Mouse (Mus musculus) liver, embryonic 13.5 days (tissue): Measurements from ENCODE around the gene Olfr1154. TPM values are rescaled to one million over a fixed set of nuclear protein-coding genes. Genes with fewer than 3 reads are reported as not detected.

ENCODE experiments used
- ATAC-seq: fragments of 200-750 bp; cut with Nextera tagmentation; 2 replicates; pipeline ENCODE4 v1.8.0; 2017; ENCODE audit warnings: low read depth, mild to moderate bottlenecking, moderate number of reproducible peaks, moderate library complexity
- DNase-seq: peaks from one replicate; pipeline ENCODE4 v3.0.0; 2022
- H3K27ac ChIP-seq: fragments of 300-500 bp; sonication (generic); 2 replicates; pipeline ENCODE4 v1.5.1; 2015; ENCODE audit warnings: moderate library complexity, mild to moderate bottlenecking, inconsistent platforms
- H3K27me3 ChIP-seq: fragments of 300-500 bp; sonication (generic); 2 replicates; pipeline ENCODE4 v1.6.1; 2015; ENCODE audit warnings: mild to moderate bottlenecking, inconsistent platforms
- H3K36me3 ChIP-seq: fragments of 300-500 bp; sonication (generic); 2 replicates; pipeline ENCODE4 v1.6.1; 2015; ENCODE audit warnings: mild to moderate bottlenecking, inconsistent platforms
- H3K4me1 ChIP-seq: fragments of 300-500 bp; sonication (generic); replicated peaks from 2 replicates; pipeline ENCODE4 v1.6.1; 2015; ENCODE audit warnings: inconsistent platforms
- H3K4me2 ChIP-seq: fragments of 300-500 bp; sonication (generic); 2 replicates; pipeline ENCODE4 v1.6.1; 2015; ENCODE audit warnings: inconsistent platforms, mild to moderate bottlenecking, moderate library complexity
- H3K4me3 ChIP-seq: fragments of 300-500 bp; sonication (generic); replicated peaks from 2 replicates; pipeline ENCODE4 v1.5.1; 2015; ENCODE audit warnings: mild to moderate bottlenecking, inconsistent platforms
- H3K9ac ChIP-seq: fragments of 300-500 bp; sonication (generic); 2 replicates; pipeline ENCODE4 v1.6.1; 2015; ENCODE audit warnings: mild to moderate bottlenecking, inconsistent platforms
- H3K9me3 ChIP-seq: fragments of 300-500 bp; sonication (generic); replicated peaks from 2 replicates; pipeline ENCODE4 v1.6.1; 2016; ENCODE audit warnings: inconsistent platforms
- WGBS: fragments of 180-500 bp; shearing (Covaris S2); methylation state at CpG from one replicate; pipeline ENCODE4 v1.1.7; 2015; ENCODE audit not compliant: insufficient replicate concordance; 5-methylcytosine and 5-hydroxymethylcytosine counted together
- polyA plus RNA-seq: library from polyadenylated mRNA; unstranded; fragments of >200 nt; fragmentation: Nextera tagmentation; extraction: Ambion mirVana; gene quantifications from 2 replicates; pipeline ENCODE4 v1.2.1, GENCODE M21; 2015

Gene Olfr1154
- polyA plus RNA-seq: not detected in 2 replicates

DNA sequence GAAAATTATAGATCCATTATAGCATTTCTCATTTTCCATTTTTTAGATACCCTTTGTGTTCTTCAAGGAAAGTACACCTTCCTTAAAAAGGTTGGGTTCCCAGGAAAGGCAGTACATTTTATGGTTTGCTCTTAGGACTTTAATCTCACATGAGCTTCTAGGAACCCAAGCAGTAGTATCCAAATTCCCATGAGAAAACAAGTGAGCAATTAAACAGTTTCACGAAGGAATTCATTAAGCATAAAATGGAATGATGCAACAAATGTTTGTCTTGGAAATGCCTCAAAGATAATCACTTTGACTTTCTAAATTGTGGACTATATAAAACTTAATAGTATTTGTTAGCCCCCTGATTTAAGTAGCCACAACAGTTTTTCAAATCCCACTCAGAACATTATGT lies at the start of gene Olfr1154:
Olfr1154 (minus strand) TSS at position 101 of the 400 bp plus-strand sequence.
- DNase-seq (no peak), ATAC-seq (no peak)
- Histone ChIP-seq H3K4me2 (no peak within 1 kb of the TSS), H3K9ac (no peak within 1 kb of the TSS), H3K9me3 (0 out of 2 replicates have a peak, but pooled peaks cover 2% of the 10 kb centered on the region), H3K27me3 (no peaks in the 10 kb centered on the region), H3K27ac (no peak within 1 kb of the TSS), H3K4me1 (no peaks in the 10 kb centered on the region), H3K36me3 (no peaks in the 10 kb centered on the region), H3K4me3 (no peak within 1 kb of the TSS)
- WGBS: 72% methylated on average over 1 of the region's 1 CpGs

DNA sequence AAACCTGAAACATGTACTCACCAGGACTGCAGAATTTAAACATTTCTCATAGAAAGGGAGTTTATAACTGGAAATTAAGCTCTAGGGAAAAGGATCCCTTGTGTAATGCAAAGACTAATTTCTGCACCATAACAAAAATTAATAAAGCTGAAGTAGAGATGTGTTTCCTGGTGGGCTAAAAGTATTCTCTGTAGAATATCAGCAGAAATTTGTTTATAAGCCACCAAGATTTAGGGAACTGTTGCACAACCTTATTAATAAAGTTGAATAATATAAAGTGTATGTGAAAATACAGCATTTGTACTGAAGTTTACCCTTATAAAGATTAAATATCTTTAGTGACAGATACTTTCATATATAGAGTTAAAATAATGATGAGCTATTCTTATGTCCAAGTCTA lies 48.0 kb upstream of the Olfr1154 start, which contains the start of gene Olfr1156:
Olfr1156 (minus strand) TSS at position 101 of the 400 bp plus-strand sequence.
- ATAC-seq (no peak), DNase-seq (no peak)
- no peak within 1 kb of the TSS for H3K9ac ChIP-seq
- H3K4me2 ChIP-seq: no peak within 1 kb of the TSS
- no peak within 1 kb of the TSS for H3K27ac ChIP-seq
- H3K9me3 ChIP-seq: no peaks in the 10 kb centered on the region
- no peaks in the 10 kb centered on the region for H3K4me1 ChIP-seq
- H3K27me3 ChIP-seq: no peaks in the 10 kb centered on the region
- no peak within 1 kb of the TSS for H3K4me3 ChIP-seq
- no peaks in the 10 kb centered on the region for H3K36me3 ChIP-seq

DNA sequence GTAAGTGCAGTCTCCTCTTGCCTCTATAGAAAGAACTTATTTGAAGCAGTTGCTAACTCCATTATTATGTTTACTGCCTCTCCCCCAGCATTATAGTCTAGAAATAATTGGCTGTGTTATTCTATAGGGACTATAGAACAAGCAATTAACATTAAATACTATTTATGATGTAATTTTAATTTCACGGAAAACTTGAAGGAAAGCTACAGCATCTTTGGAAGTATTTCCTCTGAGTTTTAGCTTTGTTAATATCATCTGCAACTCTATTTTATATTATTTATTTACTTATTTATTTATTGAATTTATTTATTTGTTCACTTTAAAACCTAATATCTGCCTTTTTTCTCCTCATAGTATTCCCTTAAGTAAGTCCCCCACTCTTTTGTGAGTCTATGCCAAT lies 40.1 kb upstream of the Olfr1154 start, which contains the start of gene Olfr1155:
Olfr1155 (minus strand) TSS at position 101 of the 400 bp plus-strand sequence.
- ATAC-seq (no peak), DNase-seq (no peak)
- H3K27ac ChIP-seq: no peak within 1 kb of the TSS
- no peaks in the 10 kb centered on the region for H3K27me3 ChIP-seq
- H3K9ac ChIP-seq: no peak within 1 kb of the TSS
- no peak within 1 kb of the TSS for H3K4me2 ChIP-seq
- WGBS: 97% methylated on average over 1 of the region's 1 CpGs
- no peak within 1 kb of the TSS for H3K4me3 ChIP-seq
- no peaks in the 10 kb centered on the region for H3K36me3 ChIP-seq
- no peaks in the 10 kb centered on the region for H3K9me3 ChIP-seq
- no peaks in the 10 kb centered on the region for H3K4me1 ChIP-seq

DNA sequence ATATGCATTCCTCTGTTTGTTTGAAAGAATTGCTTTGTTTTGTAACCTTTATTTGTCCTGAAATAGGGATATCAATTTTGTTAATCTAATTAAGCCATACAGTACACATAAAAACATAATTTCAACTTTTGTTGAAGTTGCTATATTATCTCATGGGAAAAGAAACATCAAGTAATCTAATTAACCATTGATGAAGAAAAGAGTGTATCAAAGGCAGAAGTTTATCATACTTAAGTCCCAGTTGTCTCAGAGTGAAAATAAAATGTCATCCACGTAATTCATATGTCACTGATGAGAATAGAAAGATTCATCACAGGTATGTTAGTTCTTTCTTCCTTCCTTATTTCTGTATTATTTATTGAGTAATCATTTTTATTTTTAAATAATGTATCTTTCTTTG lies 10.3 kb downstream of the Olfr1154 start, which contains the start of gene Olfr1153:
Olfr1153 (plus strand) TSS at position 301 of the 400 bp plus-strand sequence.
- DNase-seq (no peak), ATAC-seq (no peak)
- Histone ChIP-seq H3K9ac (no peak within 1 kb of the TSS), H3K9me3 (no peaks in the 10 kb centered on the region), H3K4me2 (no peak within 1 kb of the TSS), H3K27ac (no peak within 1 kb of the TSS), H3K4me1 (no peaks in the 10 kb centered on the region), H3K27me3 (no peaks in the 10 kb centered on the region), H3K36me3 (no peaks in the 10 kb centered on the region), H3K4me3 (no peak within 1 kb of the TSS)
- 37% methylated on average over 1 of the region's 1 CpGs for WGBS

DNA sequence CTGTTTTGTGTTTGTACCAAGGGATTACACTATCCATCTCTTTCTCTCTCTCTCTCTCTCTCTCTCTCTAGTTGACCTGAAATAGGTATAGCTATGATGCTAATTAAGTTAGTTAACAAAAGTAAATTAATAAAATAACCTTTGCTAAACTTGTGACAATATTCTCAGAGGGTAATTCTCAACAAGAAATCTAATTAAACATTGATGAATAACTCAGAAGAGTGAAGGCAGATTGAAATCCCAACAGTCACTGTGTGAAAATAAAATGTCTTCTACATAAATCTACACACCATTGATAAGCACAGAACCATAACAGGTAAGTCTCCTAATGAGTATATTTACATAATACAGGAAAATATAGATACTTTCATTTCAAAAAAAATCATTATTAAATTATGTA lies 38.8 kb downstream of the Olfr1154 start, which contains the start of gene Olfr1152:
Olfr1152 (plus strand) TSS at position 301 of the 400 bp plus-strand sequence.
- no peak for ATAC-seq

DNA sequence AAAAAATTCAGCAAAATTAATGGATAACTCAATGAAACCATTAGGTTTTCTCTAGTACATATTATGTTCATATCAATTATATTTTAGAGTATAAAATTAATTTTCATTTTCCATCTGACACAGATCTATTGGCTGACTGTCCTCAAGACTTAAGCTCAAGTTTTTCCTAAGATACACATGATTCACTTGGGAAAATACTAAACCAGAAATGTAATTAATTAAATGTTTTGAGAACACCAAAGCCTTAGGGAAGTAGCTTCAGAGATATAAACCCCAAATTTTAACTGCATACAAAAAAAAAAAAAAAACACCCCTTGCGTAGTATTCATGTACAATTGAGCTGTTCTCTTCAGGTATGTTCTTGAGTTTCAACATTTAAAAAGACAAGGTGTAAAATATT lies 49.4 kb downstream of the Olfr1154 start, which contains the start of gene Olfr1151:
Olfr1151 (plus strand) TSS at position 301 of the 400 bp plus-strand sequence.
- Histone ChIP-seq H3K4me1 (no peaks in the 10 kb centered on the region), H3K27me3 (no peaks in the 10 kb centered on the region), H3K27ac (no peak within 1 kb of the TSS), H3K4me3 (no peak within 1 kb of the TSS), H3K4me2 (no peak within 1 kb of the TSS), H3K9me3 (no peaks in the 10 kb centered on the region), H3K36me3 (no peaks in the 10 kb centered on the region), H3K9ac (no peak within 1 kb of the TSS)
- WGBS: 74% methylated on average over 1 of the region's 1 CpGs
- DNase-seq: no peak
- no peak for ATAC-seq

More for the DNA sequence above, 38.8 kb downstream of the Olfr1154 start, which contains the start of gene Olfr1152:
- DNase-seq: no peak
- no peaks in the 10 kb centered on the region for H3K27me3 ChIP-seq
- no peaks in the 10 kb centered on the region for H3K36me3 ChIP-seq
- no peaks in the 10 kb centered on the region for H3K4me1 ChIP-seq
- H3K4me3 ChIP-seq: no peak within 1 kb of the TSS
- H3K4me2 ChIP-seq: no peak within 1 kb of the TSS
- H3K27ac ChIP-seq: no peak within 1 kb of the TSS
- H3K9me3 ChIP-seq: no peaks in the 10 kb centered on the region
- no peak within 1 kb of the TSS for H3K9ac ChIP-seq

Other genes with a start within 250 kb of the Olfr1154 start
- gene Olfr1134, start 246.7 kb downstream of the Olfr1154 start, polyA plus RNA-seq: not detected in 2 replicates
- not detected in 2 replicates for gene Olfr1135, start 231.5 kb downstream of the Olfr1154 start, polyA plus RNA-seq
- not detected in 2 replicates for gene Olfr1136, start 211.2 kb downstream of the Olfr1154 start, polyA plus RNA-seq
- not detected in 2 replicates for gene Olfr1137, start 192.0 kb downstream of the Olfr1154 start, polyA plus RNA-seq
- gene Olfr1138, start 165.2 kb downstream of the Olfr1154 start, polyA plus RNA-seq: not detected in 2 replicates
- not detected in 2 replicates for gene Olfr1140, start 161.4 kb downstream of the Olfr1154 start, polyA plus RNA-seq
- not detected in 2 replicates for gene Olfr1141, start 151.2 kb downstream of the Olfr1154 start, polyA plus RNA-seq
- gene Olfr152, start 125.7 kb downstream of the Olfr1154 start, polyA plus RNA-seq: not detected in 2 replicates
- not detected in 2 replicates for gene Olfr1143, start 104.6 kb downstream of the Olfr1154 start, polyA plus RNA-seq
- not detected in 2 replicates for gene Olfr1145, start 95.3 kb downstream of the Olfr1154 start, polyA plus RNA-seq
- gene Olfr1148, start 74.6 kb downstream of the Olfr1154 start, polyA plus RNA-seq: not detected in 2 replicates
- not detected in 2 replicates for gene Olfr1150-ps1, start 61.2 kb downstream of the Olfr1154 start, polyA plus RNA-seq
- not detected in 2 replicates for gene Olfr1151, start 49.3 kb downstream of the Olfr1154 start, polyA plus RNA-seq
- gene Olfr1152, start 38.7 kb downstream of the Olfr1154 start, polyA plus RNA-seq: not detected in 2 replicates
- gene Olfr1153, start 10.2 kb downstream of the Olfr1154 start, polyA plus RNA-seq: not detected in 2 replicates
- not detected in 2 replicates for gene Olfr1155, start 40.0 kb upstream of the Olfr1154 start, polyA plus RNA-seq
- not detected in 2 replicates for gene Olfr1156, start 47.9 kb upstream of the Olfr1154 start, polyA plus RNA-seq
- gene Olfr1157, start 63.1 kb upstream of the Olfr1154 start, polyA plus RNA-seq: not detected in 2 replicates
- gene Olfr74, start 69.5 kb upstream of the Olfr1154 start, polyA plus RNA-seq: not detected in 2 replicates
- not detected in 2 replicates for gene Olfr1158, start 84.9 kb upstream of the Olfr1154 start, polyA plus RNA-seq
- not detected in 2 replicates for gene Olfr1160, start 103.1 kb upstream of the Olfr1154 start, polyA plus RNA-seq
- gene Olfr1161, start 117.6 kb upstream of the Olfr1154 start, polyA plus RNA-seq: not detected in 2 replicates
- not detected in 2 replicates for gene Olfr73, start 132.5 kb upstream of the Olfr1154 start, polyA plus RNA-seq
- gene Olfr1162, start 146.0 kb upstream of the Olfr1154 start, polyA plus RNA-seq: not detected in 2 replicates
- not detected in 2 replicates for gene Olfr1163, start 166.7 kb upstream of the Olfr1154 start, polyA plus RNA-seq
- gene Olfr1164, start 188.8 kb upstream of the Olfr1154 start, polyA plus RNA-seq: not detected in 2 replicates
- not detected in 2 replicates for gene Olfr1166, start 223.1 kb upstream of the Olfr1154 start, polyA plus RNA-seq